13 mouse cellular contexts compared by ENCODE assay signal in the genomic region with DNA sequence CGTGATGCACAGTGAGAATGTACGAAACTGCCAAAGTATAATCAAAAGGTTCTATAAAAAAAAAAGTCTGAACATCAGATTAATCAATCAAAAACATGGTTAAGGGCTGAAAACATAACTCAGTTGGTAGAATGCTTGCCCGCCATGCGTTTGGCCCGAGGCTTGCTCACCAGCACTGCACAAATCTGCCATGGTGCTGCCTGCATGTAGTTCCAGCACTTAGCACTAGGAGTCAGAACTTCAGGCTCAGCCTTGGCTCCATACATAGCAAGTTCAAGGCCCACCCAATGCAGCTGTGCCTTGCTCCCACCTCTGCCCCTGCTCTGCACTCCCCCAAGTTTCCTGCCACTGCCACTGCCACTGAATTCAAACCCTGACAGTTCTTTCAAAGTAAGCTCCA. TPM values are rescaled to one million over a fixed set of nuclear protein-coding genes. Genes with fewer than 3 reads are reported as not detected.
DNase-seq lines count a peak whose midpoint lies in the region; ATAC-seq and TF ChIP-seq lines count a peak whose summit lies in the region.
"Had no signal": no experiment of that assay in that cellular context is flagged by ENCODE, and none has a peak within 500 bp of the region (broad histone marks: within the 10 kb centered on the region; RNA-seq: fewer than 3 reads in every experiment).

No protein-coding gene starts in this region.

- no peaks in the 10 kb centered on the region for H3K36me3 ChIP-seq in heart, embryonic 12.5 days
- no peaks in the 10 kb centered on the region for H3K36me3 ChIP-seq in liver, embryonic 14.5 days (replicated peaks; ENCODE audit: control insufficient read depth, insufficient read depth, low read depth)
- no peaks in the 10 kb centered on the region for H3K36me3 ChIP-seq in E14TG2a.4 (ENCODE audit: insufficient read depth, low read length)
- H3K36me3 ChIP-seq: midbrain, embryonic 12.5 days had no signal

- TF ChIP-seq CTCF in liver, embryonic 14.5 days (IDR thresholded peaks at IDR 0.05; ENCODE audit: low read depth), result peak; percentile 38; the same call in 1 of the 2 replicates
- TF ChIP-seq CTCF in E14TG2a.4 (conservative IDR thresholded peaks at IDR 0.05; ENCODE audit: low read length), result peak; percentile 39; the same call in 1 of the 2 replicates
- no peak for TF ChIP-seq CTCF in embryonic fibroblast, embryonic 13.5 days (IDR thresholded peaks at IDR 0.05; ENCODE audit: borderline replicate concordance, insufficient read depth, low read length)

- H3K9ac ChIP-seq in heart, embryonic 12.5 days, result no peak overlapping the region
- H3K9ac ChIP-seq in liver, embryonic 14.5 days (replicated peaks), result no peak overlapping the region
- H3K9ac ChIP-seq: midbrain, embryonic 12.5 days had no signal

- TF ChIP-seq EP300 in liver, embryonic 14.5 days (IDR thresholded peaks at IDR 0.05; ENCODE audit: low read depth), result no peak

- no peaks in the 10 kb centered on the region for H3K4me1 ChIP-seq in heart, embryonic 12.5 days (replicated peaks)
- no peaks in the 10 kb centered on the region for H3K4me1 ChIP-seq in liver, embryonic 14.5 days (replicated peaks; ENCODE audit: control insufficient read depth in 2 of 2, insufficient read depth in 2 of 2, low read length in 1 of 2)
- peaks cover 7% of the 10 kb centered on the region for H3K4me1 ChIP-seq in E14TG2a.4 (replicated peaks; ENCODE audit: low read depth, low read length)
- H3K4me1 ChIP-seq in embryonic fibroblast, embryonic 13.5 days (ENCODE audit: control insufficient read depth, insufficient read depth, low read length), result peaks cover 2% of the 10 kb centered on the region

- no peak for TF ChIP-seq POLR2A in embryonic fibroblast, embryonic 13.5 days (IDR thresholded peaks at IDR 0.05; ENCODE audit: low read depth, low read length)

- H3K4me2 ChIP-seq in heart, embryonic 12.5 days, result no peak overlapping the region
- no peak overlapping the region for H3K4me2 ChIP-seq in liver, embryonic 14.5 days (ENCODE audit: low read depth)
- H3K4me2 ChIP-seq: midbrain, embryonic 12.5 days had no signal

- 81% methylated on average over 5 of the region's 5 CpGs for WGBS in heart, embryonic 12.5 days
- WGBS in liver, embryonic 14.5 days (ENCODE audit: insufficient replicate concordance), result 71% methylated on average over 5 of the region's 5 CpGs

- H3K27ac ChIP-seq in heart, embryonic 12.5 days (ENCODE audit: poor library complexity, severe bottlenecking), result no peak overlapping the region
- no peak overlapping the region for H3K27ac ChIP-seq in liver, embryonic 14.5 days
- H3K27ac ChIP-seq in embryonic fibroblast, embryonic 13.5 days (ENCODE audit: insufficient read depth, low read length), result peak overlapping the region; percentile 82
- H3K27ac ChIP-seq: kidney, postnatal 0 days; midbrain, embryonic 12.5 days had no signal

- peak; percentile 87 for DNase-seq in heart, adult 11 months
- no peak for DNase-seq in liver, embryonic 14.5 days (ENCODE audit: low read depth in 3 of 3, low spot score in 3 of 3)
- DNase-seq in liver, result no peak
- no peak for DNase-seq in cerebellum, adult 11-12 months
- no peak for DNase-seq in right cerebral cortex, postnatal 36 days (ENCODE audit: low spot score in 2 of 2)
- DNase-seq: cerebellum, adult 9-10 months; right cerebral cortex, postnatal 14 days had no signal

- ATAC-seq in heart, embryonic 12.5 days (ENCODE audit: insufficient number of reproducible peaks, low FRiP score), result no peak
- ATAC-seq in liver, embryonic 14.5 days (ENCODE audit: insufficient read depth), result no peak

- H3K27me3 ChIP-seq in heart, embryonic 12.5 days (replicated peaks), result no peaks in the 10 kb centered on the region
- no peaks in the 10 kb centered on the region for H3K27me3 ChIP-seq in liver, embryonic 14.5 days (ENCODE audit: control insufficient read depth, insufficient read depth, low read length)
- H3K27me3 ChIP-seq in E14TG2a.4 (ENCODE audit: insufficient read depth, low read length), result no peaks in the 10 kb centered on the region
- H3K27me3 ChIP-seq: midbrain, embryonic 12.5 days had no signal

- no peak overlapping the region for H3K4me3 ChIP-seq in heart, embryonic 12.5 days
- H3K4me3 ChIP-seq in liver, embryonic 14.5 days (ENCODE audit: insufficient read depth in 1 of 2, low read depth in 2 of 2, low read length in 2 of 2), result no peak overlapping the region
- H3K4me3 ChIP-seq in E14TG2a.4 (replicated peaks; ENCODE audit: low read length), result no peak overlapping the region
- no peak overlapping the region for H3K4me3 ChIP-seq in embryonic fibroblast, embryonic 13.5 days (ENCODE audit: insufficient read depth, low read length)
- H3K4me3 ChIP-seq: midbrain, embryonic 12.5 days; myocyte had no signal

- H3K9me3 ChIP-seq in heart, embryonic 12.5 days (replicated peaks), result no peaks in the 10 kb centered on the region
- H3K9me3 ChIP-seq in liver, embryonic 14.5 days (ENCODE audit: control insufficient read depth, low read length), result no peaks in the 10 kb centered on the region
- H3K9me3 ChIP-seq in E14TG2a.4 (ENCODE audit: low read length), result no peaks in the 10 kb centered on the region
- H3K9me3 ChIP-seq: midbrain, embryonic 12.5 days had no signal

RNA-seq across cellular contexts. Expression of a gene that starts 0.7 kb away (rescaled TPM):
- polyA plus RNA-seq in heart, embryonic 12.5 days (2016; fragmentation: Nextera tagmentation; extraction: Ambion mirVana), result 3.1 and 3.3 TPM in 2 replicates
- 0.04 TPM in 1 of 2 replicates, not detected in the other for polyA plus RNA-seq in liver, embryonic 14.5 days (2012; rRNA removed)
- polyA plus RNA-seq in liver, embryonic 14.5 days (2014; fragmentation: Nextera tagmentation; extraction: Ambion mirVana), result 0.14 and 0.19 TPM in 2 replicates
- polyA plus RNA-seq in embryonic fibroblast, embryonic 13.5 days (2011; ENCODE audit: insufficient read length, low read depth, missing spikeins), result 37.8 and 48.9 TPM in 2 replicates
